Mouse (Mus musculus) bone marrow macrophage, adult 2 months (primary cell): ENCODE measurements around the gene Rbm26. TPM values are rescaled to one million over a fixed set of nuclear protein-coding genes. Genes with fewer than 3 reads are reported as not detected.

Source experiments
- H3K27ac ChIP-seq: 2 replicates; pipeline ENCODE4 v1.5.1; 2012; ENCODE audit warnings: low read depth, low read length; ENCODE audit not compliant: insufficient read depth
- H3K4me1 ChIP-seq: 2 replicates; pipeline ENCODE4 v1.6.1; 2012; ENCODE audit warnings: low read length; ENCODE audit not compliant: control insufficient read depth, insufficient read depth
- H3K4me3 ChIP-seq: 2 replicates; pipeline ENCODE4 v1.5.1; 2012; ENCODE audit warnings: mild to moderate bottlenecking, low read length, moderate library complexity; ENCODE audit not compliant: insufficient read depth
- CTCF ChIP-seq: IDR thresholded peaks from 2 replicates; pipeline ENCODE4 v1.5.1; 2012; ENCODE audit warnings: low read depth, mild to moderate bottlenecking, low read length, moderate library complexity
- POLR2A ChIP-seq: IDR thresholded peaks from 2 replicates; pipeline ENCODE4 v1.6.1; 2012; ENCODE audit warnings: mild to moderate bottlenecking, low read depth, low read length, borderline replicate concordance
- polyA plus RNA-seq: library from polyadenylated mRNA; stranded (reverse); fragments of >200 nt; gene quantifications from 2 replicates; pipeline ENCODE4 v1.2.4, GENCODE M21; 2012; ENCODE audit not compliant: missing spikeins, insufficient read depth, insufficient read length

Rbm26 gene
- polyA plus RNA-seq, 1 experiment, result 43.2 TPM

- H3K27ac ChIP-seq, result no peak overlapping the region
- no peak overlapping the region for H3K4me3 ChIP-seq
- no peaks in the 10 kb centered on the region for H3K4me1 ChIP-seq
- TF ChIP-seq POLR2A (no peak), CTCF (no peak)
Measured at GRCm38 (mm10) chr14:105098861-105099260, 78.3 kb downstream of the Rbm26 start.

DNA sequence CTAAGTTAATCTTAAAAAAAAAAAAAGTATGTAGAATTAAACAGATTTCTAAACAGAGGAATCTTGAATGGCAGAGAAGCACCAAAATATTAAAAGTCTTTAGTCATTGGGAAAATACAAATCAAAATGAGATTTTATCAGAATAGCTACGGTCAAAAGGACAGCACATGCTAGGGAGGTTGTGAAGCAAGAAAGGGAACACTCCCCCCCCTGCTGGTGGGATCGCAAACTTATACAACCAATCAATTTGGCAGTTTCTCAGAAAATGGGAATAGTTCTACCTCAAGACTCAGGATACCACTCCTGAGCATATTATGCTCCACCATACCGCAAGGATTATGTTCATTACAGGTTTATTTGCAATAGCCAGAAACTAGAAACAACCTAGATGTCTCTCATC lies 80.9 kb downstream of the Rbm26 start:
- no peaks in the 10 kb centered on the region for H3K4me1 ChIP-seq
- TF ChIP-seq POLR2A (no peak), CTCF (no peak)
- no peak overlapping the region for H3K4me3 ChIP-seq
- H3K27ac ChIP-seq, result no peak overlapping the region

DNA sequence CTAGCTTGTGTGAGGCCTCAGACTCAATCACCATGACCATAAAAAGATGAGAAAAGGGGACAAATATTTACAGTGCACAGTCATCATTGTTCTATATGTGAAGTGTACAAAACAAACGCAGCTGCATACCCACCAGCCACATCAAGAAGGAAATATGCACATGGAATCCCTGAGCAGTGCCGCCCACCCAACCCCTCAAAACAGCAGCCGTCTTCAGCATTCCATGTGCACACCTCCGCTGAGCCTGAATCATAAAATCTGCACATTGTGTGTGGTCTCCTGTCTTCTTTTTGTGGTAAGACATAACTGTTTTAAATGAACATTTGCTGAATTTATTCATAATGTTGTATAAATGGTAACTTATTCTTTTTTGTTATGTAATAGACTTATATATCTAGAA lies 90.1 kb downstream of the Rbm26 start:
- Histone ChIP-seq H3K4me3 (no peak overlapping the region), H3K4me1 (no peaks in the 10 kb centered on the region), H3K27ac (no peak overlapping the region)
- TF ChIP-seq CTCF (no peak), POLR2A (no peak)

DNA sequence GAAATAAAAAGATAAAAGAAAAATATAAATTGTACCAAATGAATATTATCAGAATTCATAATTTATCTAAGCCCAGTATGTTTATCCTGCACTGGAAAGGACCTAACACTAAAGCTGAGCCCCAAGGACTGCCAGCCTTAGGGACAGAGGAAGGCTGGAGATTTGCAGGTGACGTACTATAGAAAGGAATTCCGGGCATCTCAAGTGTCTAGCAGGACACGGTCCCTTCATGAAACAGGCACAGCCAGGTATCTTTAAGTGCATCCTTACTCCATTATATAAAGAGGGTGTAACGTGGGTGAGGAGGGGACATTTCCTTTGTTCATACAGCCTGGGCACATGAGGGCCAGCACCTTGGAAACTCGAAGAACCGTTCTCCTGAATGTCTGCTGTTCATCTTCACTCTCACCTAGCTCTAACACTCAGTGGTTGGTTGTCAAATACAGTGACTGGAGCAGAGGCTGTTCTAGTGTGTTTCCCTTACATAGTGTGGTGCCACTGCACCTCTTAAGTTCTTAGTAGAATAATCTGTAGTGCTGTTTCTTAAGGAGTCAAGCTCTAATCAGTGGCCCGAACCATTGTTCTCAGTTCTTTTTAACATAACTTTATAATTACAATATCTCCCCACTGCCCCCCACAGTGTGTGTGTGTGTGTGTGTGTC lies 91.7 kb downstream of the Rbm26 start:
- Histone ChIP-seq H3K4me1 (no peaks in the 10 kb centered on the region), H3K27ac (no peak overlapping the region)
- no peak for TF ChIP-seq POLR2A
- TF ChIP-seq CTCF, result no peak

DNA sequence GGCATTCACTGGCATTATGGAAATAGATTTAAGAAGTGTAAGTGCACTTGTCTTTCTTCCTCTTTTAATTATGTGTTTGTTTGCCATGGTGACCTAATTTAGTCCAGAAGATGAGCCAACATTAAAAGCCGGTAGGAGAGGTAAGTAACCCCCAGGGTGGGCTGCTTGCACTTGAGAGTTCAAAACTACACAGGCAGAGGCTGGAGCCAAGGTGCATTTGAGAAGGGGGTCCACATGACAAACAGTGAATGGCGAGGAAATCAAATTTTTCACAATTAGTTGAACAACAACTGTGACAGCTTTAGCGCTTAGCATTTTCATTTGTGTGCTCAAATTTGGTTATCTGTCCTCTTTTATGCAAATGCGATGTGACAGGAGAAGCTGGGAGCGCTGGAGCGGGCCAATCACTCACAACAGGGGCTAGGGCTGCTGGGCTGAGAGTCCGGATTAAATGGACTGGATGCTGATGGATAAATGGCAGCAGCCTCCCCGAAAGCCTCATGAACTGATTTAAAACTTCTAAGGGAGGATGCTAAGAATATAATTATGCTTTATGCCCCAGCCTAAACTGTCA lies 92.3 kb downstream of the Rbm26 start:
- H3K27ac ChIP-seq, result no peak overlapping the region
- TF ChIP-seq CTCF (no peak), POLR2A (no peak)
- no peak overlapping the region for H3K4me3 ChIP-seq
- no peaks in the 10 kb centered on the region for H3K4me1 ChIP-seq

More for the DNA sequence above, 91.7 kb downstream of the Rbm26 start:
- no peak overlapping the region for H3K4me3 ChIP-seq

DNA sequence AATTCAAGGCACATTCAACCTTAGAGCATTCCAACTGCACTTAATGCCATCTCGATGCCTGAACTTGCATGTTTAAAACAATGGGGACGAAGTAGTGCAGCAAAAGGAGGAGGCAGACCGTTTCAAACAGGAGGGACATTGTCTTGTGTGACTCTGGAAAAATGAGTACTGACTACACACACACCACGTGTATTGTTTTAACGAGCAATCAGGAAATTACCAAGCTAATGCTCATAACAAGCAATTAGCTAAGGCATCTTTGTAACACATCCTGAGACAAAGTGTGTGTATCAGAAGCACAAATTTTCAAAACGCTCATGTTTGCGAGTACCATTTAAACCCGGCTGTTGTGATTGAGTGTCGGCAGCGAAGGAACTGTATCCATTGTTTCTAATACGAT lies 93.0 kb downstream of the Rbm26 start:
- TF ChIP-seq POLR2A (no peak), CTCF (no peak)
- no peak overlapping the region for H3K27ac ChIP-seq
- no peaks in the 10 kb centered on the region for H3K4me1 ChIP-seq
- no peak overlapping the region for H3K4me3 ChIP-seq

DNA sequence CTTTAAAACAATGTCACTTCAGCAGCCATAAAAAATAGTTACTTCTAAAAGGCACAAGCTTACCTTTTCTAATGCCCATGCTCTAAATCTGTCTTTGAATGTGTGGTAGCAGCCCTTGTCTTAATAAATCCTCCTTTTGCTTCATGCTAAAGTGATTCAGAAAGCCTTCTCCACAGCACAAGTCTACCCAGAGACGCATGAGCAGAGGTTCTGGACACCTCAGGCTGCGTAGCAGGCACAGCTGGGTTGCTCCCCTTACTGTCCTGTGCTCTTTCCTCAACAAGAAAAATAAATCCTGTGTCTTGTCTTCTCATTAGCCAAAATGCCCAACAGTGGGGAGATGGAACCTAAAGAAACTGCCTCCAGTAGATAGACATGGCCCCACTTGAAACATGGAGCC lies 102.4 kb downstream of the Rbm26 start:
- TF ChIP-seq CTCF, result no peak
- TF ChIP-seq POLR2A, result no peak
- Histone ChIP-seq H3K4me3 (no peak overlapping the region), H3K27ac (no peak overlapping the region), H3K4me1 (no peaks in the 10 kb centered on the region)

GRCm38 (mm10) chr14:105074376-105074775 lies 102.8 kb downstream of the Rbm26 start:
- no peak overlapping the region for H3K27ac ChIP-seq
- no peak overlapping the region for H3K4me3 ChIP-seq
- TF ChIP-seq CTCF (no peak), POLR2A (no peak)
- H3K4me1 ChIP-seq, result no peaks in the 10 kb centered on the region

DNA sequence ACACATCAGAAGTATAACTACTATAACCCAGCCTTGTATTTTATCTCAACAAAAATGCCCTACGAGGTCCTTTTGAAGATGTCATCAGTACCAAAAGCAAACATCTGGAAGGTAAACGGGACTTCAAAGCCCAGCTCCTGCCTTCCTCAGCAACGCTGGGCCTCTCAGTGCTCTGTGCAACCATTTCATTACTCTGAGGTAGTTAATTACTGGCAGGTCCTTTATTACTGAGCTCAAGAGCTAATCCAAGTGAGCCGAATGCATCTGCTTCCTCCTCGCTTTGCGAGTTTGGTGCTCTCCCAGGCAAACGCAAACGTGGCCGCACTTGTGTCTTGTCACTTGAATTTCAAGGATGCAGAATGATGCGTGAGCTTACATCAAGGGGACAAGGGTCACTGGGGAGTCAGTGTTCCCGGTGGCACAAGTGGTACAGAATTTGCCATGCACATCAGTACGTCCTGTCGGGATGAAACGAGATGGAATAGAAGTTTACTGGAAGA lies 106.1 kb downstream of the Rbm26 start:
- Histone ChIP-seq H3K4me1 (no peaks in the 10 kb centered on the region), H3K27ac (no peak overlapping the region), H3K4me3 (no peak overlapping the region)
- TF ChIP-seq POLR2A (no peak), CTCF (no peak)

DNA sequence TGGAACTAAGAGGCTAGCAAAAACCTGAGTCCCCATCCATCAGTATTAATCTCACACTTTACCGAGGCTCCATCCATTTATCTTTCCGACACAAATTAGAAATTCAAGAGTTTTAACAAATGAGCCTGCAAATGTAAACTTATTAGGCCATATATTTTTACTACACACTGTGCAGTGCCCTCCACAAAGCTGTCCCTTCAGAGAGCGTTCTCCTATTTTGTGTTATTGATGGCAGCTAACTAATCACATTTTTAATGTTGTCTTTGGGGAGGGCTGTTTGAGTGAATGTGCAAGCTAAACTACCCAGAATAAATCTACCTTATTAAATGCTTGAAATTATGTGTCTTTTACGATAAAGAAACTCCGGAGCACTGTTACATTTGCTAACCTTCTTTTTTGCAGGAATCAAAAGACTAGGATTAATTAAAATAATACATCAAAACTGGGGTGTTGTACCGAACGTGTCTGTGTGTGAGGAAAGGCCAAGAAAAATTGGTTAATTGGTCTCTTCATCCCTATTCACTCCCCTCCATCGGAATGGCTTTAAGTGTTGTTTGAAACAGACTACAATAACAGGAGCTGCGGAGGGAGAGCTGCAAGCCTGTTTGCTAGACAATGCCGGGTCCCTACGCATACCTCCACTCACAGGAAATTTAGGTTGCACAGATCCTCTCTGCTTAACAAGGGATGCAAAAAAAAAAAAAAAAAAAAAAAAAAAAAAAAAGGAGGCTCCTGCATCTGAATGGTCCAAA lies 106.7 kb downstream of the Rbm26 start:
- H3K4me3 ChIP-seq, result no peak overlapping the region
- no peak overlapping the region for H3K27ac ChIP-seq
- no peaks in the 10 kb centered on the region for H3K4me1 ChIP-seq
- TF ChIP-seq POLR2A (no peak), CTCF (no peak)
